Mouse (Mus musculus) CH12F3 (cell line): ENCODE results near the gene Mrpl23.

Experiments
- in situ Hi-C: fragments of 300-500 bp; cut with MboI; formaldehyde crosslinking; loops from 2 replicates; pipeline ENCODE4 v1.14.3; 2020; ENCODE audit warnings: low sequenced_read_pairs

The Mrpl23 gene

DNA sequence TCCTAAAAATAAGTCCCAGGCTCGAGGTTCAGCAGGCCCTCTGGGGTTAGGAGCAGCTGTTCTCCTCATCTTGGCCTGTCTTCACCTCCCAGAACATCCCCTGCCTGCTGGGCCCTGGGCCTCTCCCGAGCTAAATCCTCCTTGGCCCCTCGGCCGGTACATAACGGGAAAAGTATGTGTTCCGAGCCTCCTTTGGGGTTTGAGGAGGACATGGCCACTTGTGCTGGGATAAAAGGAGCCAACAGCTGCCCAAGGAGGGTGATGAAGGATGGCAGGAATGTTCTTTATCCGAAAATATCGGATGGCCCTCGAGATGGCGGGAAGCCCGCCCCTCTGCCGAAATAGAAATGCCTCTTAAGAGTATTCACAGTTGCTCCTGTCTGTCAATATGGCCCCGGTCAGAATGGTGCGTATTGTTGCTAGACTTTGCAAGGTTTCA is 18.5 kb downstream of the Mrpl23 start:
- in situ Hi-C loops = no loop called here

- in situ Hi-C loops = no loop called here
These were observed 19.2 kb downstream of the Mrpl23 start for GRCm38 (mm10) chr7:142551691-142552090.

DNA sequence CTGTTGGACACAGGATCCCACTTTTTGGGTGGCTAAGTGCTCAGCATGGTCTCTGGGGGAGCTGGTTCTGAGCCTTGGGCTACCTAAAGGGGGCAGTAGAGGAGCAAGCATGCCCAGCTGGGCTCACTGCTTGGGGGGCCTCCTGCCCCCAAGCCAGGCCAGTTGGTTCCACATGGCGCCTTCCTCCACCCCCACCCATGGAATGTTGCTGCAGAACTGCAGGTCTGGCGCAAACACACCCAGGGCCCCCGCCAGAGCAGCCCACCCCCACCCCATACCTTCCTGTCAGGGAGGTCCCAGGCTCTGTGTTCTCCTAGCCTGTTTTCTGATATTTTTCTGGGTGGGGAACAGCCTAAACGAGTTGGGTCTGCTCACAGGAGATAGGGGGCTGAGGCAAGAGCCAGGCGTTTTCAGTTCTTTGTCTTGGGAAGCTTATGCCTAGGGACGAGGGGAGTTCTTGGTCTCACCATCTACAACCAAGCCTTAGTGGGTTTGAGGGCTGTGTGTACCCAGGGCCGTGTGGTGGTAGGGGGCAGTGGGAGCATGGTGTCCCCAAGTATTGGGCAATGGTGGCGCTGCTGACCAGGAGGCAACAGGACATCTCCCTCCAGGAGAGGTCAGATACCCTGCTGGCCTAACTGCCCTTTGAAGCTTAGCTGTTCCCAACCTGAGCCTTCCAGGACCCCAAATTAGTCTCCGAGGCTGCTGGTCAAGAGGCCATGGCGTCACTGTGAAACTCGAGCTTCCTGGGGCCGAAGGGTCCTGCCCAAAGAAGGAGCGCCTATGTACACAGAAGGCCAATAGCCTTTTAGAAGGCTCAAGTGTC is 20.3 kb downstream of the Mrpl23 start:
- in situ Hi-C loops = no loop called here

- in situ Hi-C loops = no loop called here
These were observed 21.2 kb downstream of the Mrpl23 start for GRCm38 (mm10) chr7:142553417-142554335.

GRCm38 (mm10) chr7:142554625-142555024 is 22.1 kb downstream of the Mrpl23 start:
- in situ Hi-C loops = no loop called here

DNA sequence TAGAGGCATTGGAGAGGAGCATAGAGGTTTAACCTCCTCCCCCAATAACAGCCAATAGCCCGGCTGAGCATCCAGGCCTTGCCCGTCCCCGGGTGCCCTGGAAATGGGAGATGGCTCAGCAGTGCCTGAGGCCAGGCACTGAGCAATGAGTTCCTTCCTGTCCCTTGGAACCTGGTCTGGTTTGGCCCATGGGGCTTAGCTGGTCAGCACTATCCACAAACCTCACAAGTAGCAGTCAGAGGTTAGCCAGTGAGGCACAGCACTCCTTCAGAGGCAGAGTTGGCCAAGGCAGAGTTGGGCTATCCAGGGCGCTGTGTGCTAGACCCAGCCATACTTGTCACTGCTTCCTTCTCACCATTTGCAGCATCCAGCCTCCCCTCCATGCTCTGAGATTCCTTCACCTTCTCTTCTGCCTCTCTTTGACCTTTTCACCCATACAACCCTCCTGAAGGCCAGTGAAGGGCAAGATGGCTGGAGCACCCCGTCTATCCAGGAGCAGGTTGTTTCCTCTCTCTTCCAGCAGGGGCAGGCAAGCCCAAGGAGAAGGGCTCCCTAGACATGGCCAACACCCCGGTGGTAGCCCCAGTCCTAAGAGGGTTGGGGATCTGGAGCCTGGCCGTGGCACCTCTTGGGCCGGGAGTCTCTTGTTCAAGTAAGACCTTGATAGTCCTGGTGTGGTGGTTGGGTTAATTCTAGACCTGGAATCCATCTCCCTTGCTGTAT is 23.0 kb downstream of the Mrpl23 start:
- in situ Hi-C loops = no loop called here

DNA sequence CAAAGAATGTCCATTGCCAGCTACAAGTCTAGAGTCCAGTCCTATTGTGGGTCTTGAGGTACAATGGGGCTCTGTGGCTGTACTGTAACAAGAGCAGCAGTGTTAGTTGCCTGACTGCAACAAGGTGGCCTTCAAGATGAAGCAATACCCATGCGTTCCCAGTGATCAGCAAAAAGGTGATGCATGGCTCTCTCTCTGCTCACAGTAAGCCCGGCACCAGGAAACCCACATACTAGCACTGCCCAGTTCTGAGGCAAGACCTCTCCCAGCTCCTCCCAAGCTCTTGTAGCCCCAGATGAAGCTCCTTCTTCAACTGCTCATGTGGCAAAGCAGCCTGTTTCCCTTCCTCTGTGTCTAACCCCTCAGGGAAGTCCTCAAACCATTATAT is 23.6 kb downstream of the Mrpl23 start:
- in situ Hi-C loops = no loop called here

DNA sequence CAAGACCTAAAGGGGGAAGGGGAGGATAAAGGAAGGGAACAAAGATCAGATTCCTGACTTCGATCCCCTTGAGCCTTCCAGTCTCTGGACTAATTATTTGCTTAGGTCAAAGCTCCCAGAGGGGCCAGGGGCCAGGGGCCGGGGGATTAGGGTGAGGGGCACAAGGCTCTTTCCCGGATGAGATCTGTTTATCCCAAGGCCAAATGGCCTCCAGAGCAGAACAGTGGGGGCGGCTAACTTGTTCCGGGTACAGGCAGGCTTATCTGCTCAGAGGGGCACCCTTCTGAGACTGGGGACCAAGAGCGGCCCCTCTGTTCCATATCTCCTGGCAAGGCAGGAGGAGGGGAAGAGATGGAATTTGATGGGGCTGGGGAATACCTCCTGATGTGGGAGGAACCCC is 25.2 kb downstream of the Mrpl23 start:
- in situ Hi-C loops = no loop called here

DNA sequence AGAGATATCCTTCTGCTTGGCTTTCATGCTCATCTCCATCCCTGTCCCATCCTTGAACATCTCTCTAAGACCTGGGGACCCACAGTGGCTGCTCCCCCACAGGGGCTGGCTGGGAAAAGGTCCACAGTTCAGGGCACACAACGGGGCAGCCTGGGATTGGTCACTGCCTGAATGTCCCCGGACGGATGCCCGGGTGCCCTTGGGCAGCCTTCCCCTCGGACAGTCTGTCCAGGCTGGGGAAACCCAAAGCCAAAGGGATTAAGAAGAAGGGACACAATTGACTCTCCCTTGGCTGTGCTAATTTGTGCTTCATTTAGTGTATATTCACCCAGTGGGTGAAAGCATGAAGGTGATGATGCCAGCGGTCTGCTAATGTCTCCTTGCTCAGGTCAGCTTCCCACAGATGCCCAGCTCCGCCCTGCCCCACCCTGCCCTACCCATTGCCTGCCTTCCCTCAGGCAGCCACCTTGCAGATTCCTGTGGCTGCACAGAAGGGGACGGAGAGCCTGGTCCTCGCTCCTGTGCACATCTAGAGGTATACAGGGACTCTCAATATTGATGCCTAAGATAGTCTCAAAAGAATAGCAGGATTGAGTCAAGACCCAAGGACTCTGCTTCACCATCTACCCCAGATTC is 26.1 kb downstream of the Mrpl23 start:
- in situ Hi-C loops = no loop called here

DNA sequence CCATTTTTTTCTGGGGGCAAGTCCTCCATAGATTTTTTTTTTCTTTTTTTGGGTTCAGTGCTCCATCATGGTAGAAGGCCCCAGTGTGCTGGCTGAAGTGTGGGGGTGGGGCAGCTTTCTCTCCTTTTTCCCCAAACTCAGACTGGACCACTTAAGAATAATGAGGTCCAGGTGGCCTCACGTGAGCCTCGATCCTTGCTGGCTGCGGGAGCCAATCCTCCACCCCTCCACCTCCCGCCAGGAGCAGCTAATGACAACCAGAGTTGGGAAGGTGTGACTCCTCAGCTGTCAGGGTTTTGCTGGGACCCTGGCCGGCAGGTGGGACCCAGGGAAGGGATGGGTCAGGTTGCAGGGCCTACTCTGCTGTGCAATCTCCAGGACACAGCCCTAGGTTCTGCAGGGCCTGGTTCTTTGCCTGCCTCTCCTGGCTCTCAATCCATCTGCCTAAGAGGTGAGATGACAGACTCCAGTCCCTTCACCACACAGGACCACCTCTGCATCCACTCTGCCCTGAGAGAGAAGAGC is 27.2 kb downstream of the Mrpl23 start:
- in situ Hi-C loops = no loop called here

DNA sequence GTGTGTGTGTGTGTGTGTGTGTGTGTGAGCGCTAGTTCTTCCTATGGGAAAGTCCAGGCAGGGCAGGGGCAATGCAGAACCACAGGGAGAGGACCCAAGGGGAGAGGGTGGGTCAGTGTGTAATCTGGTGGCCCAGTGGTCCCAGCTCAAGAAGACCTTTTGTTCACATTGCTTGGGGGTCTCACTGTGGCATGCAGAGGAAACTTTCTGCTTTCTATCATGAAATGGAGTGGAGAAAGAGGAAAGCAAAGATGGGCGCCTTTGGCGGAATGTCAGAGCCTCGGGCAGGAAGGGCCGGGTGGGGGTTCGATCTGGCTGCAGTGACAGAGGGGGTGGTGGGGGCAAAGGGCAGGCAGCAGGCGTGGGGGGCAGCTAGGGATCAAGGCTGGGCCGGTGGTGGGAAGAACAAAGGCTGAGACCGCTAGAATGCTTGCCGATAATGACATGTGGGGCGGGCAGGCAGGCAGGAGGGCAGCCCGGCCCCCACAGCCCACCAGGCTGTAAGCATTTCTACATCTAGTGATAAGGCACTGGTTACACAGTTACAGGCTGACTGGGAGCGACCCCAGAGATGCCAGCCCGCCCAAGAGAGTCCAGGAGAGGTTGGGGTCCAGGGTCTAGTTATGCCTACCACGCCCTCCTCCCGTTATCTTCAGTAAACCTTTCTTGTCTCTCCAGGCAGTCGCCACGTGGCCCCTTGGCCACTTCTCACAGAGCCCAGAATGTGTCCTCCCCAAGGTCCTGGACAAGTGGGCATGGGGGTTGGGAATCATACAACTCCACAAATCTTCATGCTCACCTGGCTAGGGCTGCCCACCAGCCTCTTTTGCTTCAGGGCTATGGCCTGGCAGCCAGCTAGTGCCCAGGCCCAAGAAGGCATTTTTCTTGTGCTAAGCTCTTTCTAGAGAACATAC is 28.7 kb downstream of the Mrpl23 start:
- in situ Hi-C loops = no loop called here

- in situ Hi-C loops = no loop called here
These were observed 29.4 kb downstream of the Mrpl23 start for GRCm38 (mm10) chr7:142561856-142562404.

- in situ Hi-C loops = no loop called here
These were observed 30.7 kb downstream of the Mrpl23 start for GRCm38 (mm10) chr7:142563168-142563567.

GRCm38 (mm10) chr7:142564955-142565643 is 32.6 kb downstream of the Mrpl23 start:
- in situ Hi-C loops = no loop called here

DNA sequence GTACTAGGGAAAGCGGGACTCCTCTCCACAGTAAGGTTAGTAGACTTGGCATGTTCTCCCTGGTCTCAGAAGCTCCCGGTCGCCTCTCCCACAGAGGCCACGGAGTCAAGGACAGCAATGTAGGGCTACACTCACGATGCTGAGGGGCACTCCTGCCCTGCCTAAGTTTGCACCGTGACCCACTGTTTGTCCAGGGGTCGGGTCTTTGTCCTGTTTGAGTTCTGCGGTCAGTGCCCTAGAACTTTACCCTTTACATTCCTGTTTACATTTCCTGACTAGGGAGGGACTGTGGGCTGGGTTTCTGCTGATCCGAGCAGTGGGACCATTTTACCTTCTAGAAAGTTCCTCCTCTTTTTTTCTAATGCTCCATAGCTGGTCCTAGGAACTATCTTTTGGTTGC is 34.0 kb downstream of the Mrpl23 start:
- in situ Hi-C loops = no loop called here

DNA sequence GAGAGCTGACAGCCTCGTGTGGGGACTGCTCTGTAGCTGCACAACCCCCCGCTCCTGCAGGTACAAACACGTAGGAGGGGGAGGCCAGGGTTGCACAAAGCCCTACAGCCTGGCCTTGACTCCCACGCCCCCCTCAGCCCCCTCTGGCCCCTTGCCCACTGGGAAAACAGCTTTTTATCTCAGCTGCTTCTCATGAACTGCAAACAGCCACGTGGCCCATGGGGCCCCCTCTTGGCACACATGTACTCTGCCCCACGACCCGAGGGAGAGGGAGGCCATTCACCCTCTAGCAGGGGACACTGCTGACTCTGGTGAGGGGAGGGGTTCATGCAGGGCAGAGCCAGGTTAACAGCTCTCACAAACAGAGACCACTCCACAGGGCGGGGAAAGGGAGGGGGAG is 36.5 kb downstream of the Mrpl23 start:
- in situ Hi-C loops = no loop called here

DNA sequence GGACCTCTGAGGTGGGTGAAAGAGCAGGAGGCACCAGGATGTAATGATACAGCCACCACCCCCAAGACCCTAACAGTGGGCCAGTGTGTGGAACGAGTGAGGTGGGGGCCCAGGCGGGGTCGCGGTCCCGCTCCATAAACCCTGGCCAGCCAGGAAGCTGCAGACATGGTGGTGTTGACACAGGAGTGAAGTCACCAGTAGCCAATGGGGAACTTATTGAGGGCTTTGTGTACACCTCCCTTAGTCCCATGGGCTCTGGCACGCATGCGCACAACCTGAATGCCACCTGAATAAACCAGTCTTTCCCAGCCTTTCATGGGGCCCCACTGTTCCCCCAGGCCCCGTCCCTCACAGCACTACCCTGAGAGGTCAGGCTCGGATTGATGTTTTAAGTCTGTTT is 38.1 kb downstream of the Mrpl23 start:
- in situ Hi-C loops = no loop called here

GRCm38 (mm10) chr7:142571458-142572220 is 39.2 kb downstream of the Mrpl23 start:
- in situ Hi-C loops = no loop called here
